Mouse (Mus musculus) embryonic facial prominence, embryonic 12.5 days (tissue): ENCODE data around the gene Dcst1. TPM values are rescaled to one million over a fixed set of nuclear protein-coding genes. Genes with fewer than 3 reads are reported as not detected.

Source experiments
- ATAC-seq: fragments of 200-750 bp; cut with Nextera tagmentation; 2 replicates; pipeline ENCODE4 v1.8.0; 2017; ENCODE audit not compliant: insufficient number of reproducible peaks, insufficient read depth, low FRiP score, low TSS enrichment
- H3K27ac ChIP-seq: fragments of 300-500 bp; sonication (generic); 2 replicates; pipeline ENCODE4 v1.5.1; 2016; ENCODE audit warnings: mild to moderate bottlenecking
- H3K27me3 ChIP-seq: fragments of 300-500 bp; sonication (generic); 2 replicates; pipeline ENCODE4 v1.6.1; 2016; ENCODE audit warnings: mild to moderate bottlenecking, moderate library complexity
- H3K36me3 ChIP-seq: fragments of 300-500 bp; sonication (generic); 2 replicates; pipeline ENCODE4 v1.6.1; 2016; ENCODE audit warnings: mild to moderate bottlenecking
- H3K4me1 ChIP-seq: fragments of 300-500 bp; sonication (generic); 2 replicates; pipeline ENCODE4 v1.6.1; 2016
- H3K4me2 ChIP-seq: fragments of 300-500 bp; sonication (generic); replicated peaks from 2 replicates; pipeline ENCODE4 v1.6.1; 2016; ENCODE audit warnings: mild to moderate bottlenecking, moderate library complexity
- H3K4me3 ChIP-seq: fragments of 300-500 bp; sonication (generic); 2 replicates; pipeline ENCODE4 v1.5.1; 2016; ENCODE audit warnings: mild to moderate bottlenecking
- H3K9ac ChIP-seq: fragments of 300-500 bp; sonication (generic); 2 replicates; pipeline ENCODE4 v1.6.1; 2016; ENCODE audit warnings: mild to moderate bottlenecking, moderate library complexity
- H3K9me3 ChIP-seq: fragments of 300-500 bp; sonication (generic); 2 replicates; pipeline ENCODE4 v1.6.1; 2016; ENCODE audit warnings: mild to moderate bottlenecking, moderate library complexity
- WGBS: fragments of 180-500 bp; shearing (Covaris S2); methylation state at CpG from one replicate; pipeline ENCODE4 v1.1.7; 2016; 5-methylcytosine and 5-hydroxymethylcytosine counted together
- polyA plus RNA-seq: library from polyadenylated mRNA; unstranded; fragments of >200 nt; fragmentation: Nextera tagmentation; extraction: Ambion mirVana; gene quantifications from 2 replicates; pipeline ENCODE4 v1.2.1, GENCODE M21; 2016

The Dcst1 gene
- polyA plus RNA-seq, 1 experiment from 2014 or later: 0.32 TPM

- WGBS: under 1% methylated on average over 12 of the region's 12 CpGs
- Histone ChIP-seq H3K4me2 (peak overlapping the region; percentile 97), H3K27ac (peak overlapping the region; percentile 68), H3K9me3 (no peaks in the 10 kb centered on the region), H3K9ac (peak overlapping the region; percentile 58), H3K4me3 (peak overlapping the region; percentile 50), H3K27me3 (peaks cover 26% of the 10 kb centered on the region), H3K4me1 (peaks cover 46% of the 10 kb centered on the region), H3K36me3 (no peaks in the 10 kb centered on the region; the same call in 1 of the 2 replicates)
- ATAC-seq: no peak
Observed at GRCm38 (mm10) chr3:89394894-89395256, 29.8 kb upstream of the Dcst1 start.

- peak within 1 kb of the TSS; percentile 97 for H3K4me2 ChIP-seq
- H3K9me3 ChIP-seq: no peaks in the 10 kb centered on the region
- H3K36me3 ChIP-seq: no peaks in the 10 kb centered on the region
- H3K4me3 ChIP-seq: peak within 1 kb of the TSS; percentile 50
- ATAC-seq: peak; percentile 5; the same call in 1 of the 2 replicates
- under 1% methylated on average over 39 of the region's 42 CpGs for WGBS
- peaks cover 26% of the 10 kb centered on the region for H3K27me3 ChIP-seq
- H3K27ac ChIP-seq: peak within 1 kb of the TSS; percentile 68
- H3K4me1 ChIP-seq: peaks cover 46% of the 10 kb centered on the region
- H3K9ac ChIP-seq: peak within 1 kb of the TSS; percentile 58
Observed at GRCm38 (mm10) chr3:89394006-89394893, 29.2 kb upstream of the Dcst1 start, which contains the start of gene Zbtb7b. TSS of gene Zbtb7b (minus strand) at chr3:89394776.

GRCm38 (mm10) chr3:89393605-89394004 is 28.6 kb upstream of the Dcst1 start:
- H3K4me1 ChIP-seq: peaks cover 46% of the 10 kb centered on the region
- H3K36me3 ChIP-seq: no peaks in the 10 kb centered on the region
- H3K27ac ChIP-seq: peak overlapping the region; percentile 68; the same call in 1 of the 2 replicates
- peak overlapping the region; percentile 58; the same call in 1 of the 2 replicates for H3K9ac ChIP-seq
- no peaks in the 10 kb centered on the region for H3K9me3 ChIP-seq
- WGBS: under 1% methylated on average over 15 of the region's 15 CpGs
- peak overlapping the region; percentile 97 for H3K4me2 ChIP-seq
- H3K4me3 ChIP-seq: peak overlapping the region; percentile 50
- peak; percentile 94 for ATAC-seq
- H3K27me3 ChIP-seq: peaks cover 26% of the 10 kb centered on the region

GRCm38 (mm10) chr3:89392871-89393311 is 27.8 kb upstream of the Dcst1 start:
- no peaks in the 10 kb centered on the region for H3K36me3 ChIP-seq
- peak overlapping the region; percentile 50 for H3K4me3 ChIP-seq
- no peak for ATAC-seq
- H3K9me3 ChIP-seq: no peaks in the 10 kb centered on the region
- no peak overlapping the region for H3K27ac ChIP-seq
- peaks cover 26% of the 10 kb centered on the region for H3K27me3 ChIP-seq
- peak overlapping the region; percentile 97 for H3K4me2 ChIP-seq
- no peak overlapping the region for H3K9ac ChIP-seq
- under 1% methylated on average over 17 of the region's 24 CpGs for WGBS
- H3K4me1 ChIP-seq: peaks cover 46% of the 10 kb centered on the region

- Histone ChIP-seq H3K36me3 (no peaks in the 10 kb centered on the region), H3K27me3 (peaks cover 26% of the 10 kb centered on the region), H3K4me1 (peaks cover 54% of the 10 kb centered on the region), H3K4me3 (peak overlapping the region; percentile 50), H3K27ac (no peak overlapping the region), H3K4me2 (peak overlapping the region; percentile 97), H3K9me3 (no peaks in the 10 kb centered on the region), H3K9ac (peak overlapping the region; percentile 53)
- under 1% methylated on average over 56 of the region's 56 CpGs for WGBS
- no peak for ATAC-seq
Observed at GRCm38 (mm10) chr3:89391663-89392511, 26.8 kb upstream of the Dcst1 start.

GRCm38 (mm10) chr3:89390699-89391662 is 25.9 kb upstream of the Dcst1 start:
- Histone ChIP-seq H3K4me3 (peak overlapping the region; percentile 50), H3K27me3 (peaks cover 26% of the 10 kb centered on the region), H3K9me3 (no peaks in the 10 kb centered on the region), H3K4me2 (peak overlapping the region; percentile 97), H3K27ac (no peak overlapping the region), H3K9ac (peak overlapping the region; percentile 53), H3K4me1 (peaks cover 60% of the 10 kb centered on the region), H3K36me3 (no peaks in the 10 kb centered on the region)
- no peak for ATAC-seq
- 6% methylated on average over 19 of the region's 19 CpGs for WGBS

GRCm38 (mm10) chr3:89390111-89390515 is 25.1 kb upstream of the Dcst1 start:
- ATAC-seq: no peak
- H3K4me3 ChIP-seq: no peak overlapping the region
- peaks cover 26% of the 10 kb centered on the region for H3K27me3 ChIP-seq
- H3K27ac ChIP-seq: no peak overlapping the region
- H3K4me1 ChIP-seq: peaks cover 54% of the 10 kb centered on the region
- 68% methylated on average over 5 of the region's 5 CpGs for WGBS
- H3K4me2 ChIP-seq: no peak overlapping the region; the same call in 1 of the 2 replicates
- no peaks in the 10 kb centered on the region for H3K9me3 ChIP-seq
- no peak overlapping the region for H3K9ac ChIP-seq
- no peaks in the 10 kb centered on the region for H3K36me3 ChIP-seq

- Histone ChIP-seq H3K4me3 (no peak overlapping the region), H3K9me3 (no peaks in the 10 kb centered on the region), H3K9ac (no peak overlapping the region), H3K36me3 (no peaks in the 10 kb centered on the region), H3K4me1 (peaks cover 52% of the 10 kb centered on the region), H3K4me2 (no peak overlapping the region), H3K27me3 (peaks cover 26% of the 10 kb centered on the region), H3K27ac (no peak overlapping the region)
- WGBS: 75% methylated on average over 5 of the region's 6 CpGs
- no peak for ATAC-seq
Observed at GRCm38 (mm10) chr3:89388901-89389740, 24.1 kb upstream of the Dcst1 start.

GRCm38 (mm10) chr3:89388134-89388881 is 23.3 kb upstream of the Dcst1 start:
- Histone ChIP-seq H3K9me3 (no peaks in the 10 kb centered on the region), H3K9ac (no peak overlapping the region), H3K27ac (no peak overlapping the region), H3K4me2 (no peak overlapping the region), H3K4me3 (no peak overlapping the region), H3K36me3 (no peaks in the 10 kb centered on the region), H3K4me1 (peaks cover 52% of the 10 kb centered on the region), H3K27me3 (peaks cover 26% of the 10 kb centered on the region)
- 69% methylated on average over 11 of the region's 11 CpGs for WGBS
- no peak for ATAC-seq

GRCm38 (mm10) chr3:89387632-89388031 is 22.6 kb upstream of the Dcst1 start:
- peaks cover 46% of the 10 kb centered on the region for H3K4me1 ChIP-seq
- H3K36me3 ChIP-seq: no peaks in the 10 kb centered on the region
- no peak overlapping the region for H3K4me3 ChIP-seq
- H3K4me2 ChIP-seq: no peak overlapping the region
- no peak for ATAC-seq
- H3K27me3 ChIP-seq: peaks cover 21% of the 10 kb centered on the region
- H3K9ac ChIP-seq: no peak overlapping the region
- H3K9me3 ChIP-seq: no peaks in the 10 kb centered on the region
- 76% methylated on average over 11 of the region's 11 CpGs for WGBS
- no peak overlapping the region for H3K27ac ChIP-seq
